Mouse (Mus musculus) central nervous system, embryonic 11.5 days (tissue): ENCODE measurements around the gene Thyn1. TPM values are rescaled to one million over a fixed set of nuclear protein-coding genes. Genes with fewer than 3 reads are reported as not detected.

Experiments
- polyA plus RNA-seq: library from polyadenylated mRNA; depleted of rRNA; stranded (reverse); fragments of >200 nt; gene quantifications from 2 replicates; pipeline ENCODE4 v1.2.3, GENCODE M21; 2012; rRNA removed

The Thyn1 gene
- 92.6 and 94.0 TPM in 2 replicates for polyA plus RNA-seq

GRCm38 (mm10) chr9:26999461-27000395 is at the start of gene Thyn1, which contains the start of gene Acad8:
TSS of gene Thyn1 (plus strand) at chr9:26999710.
TSS of gene Acad8 (minus strand) at chr9:26999566.

GRCm38 (mm10) chr9:27029828-27030762 is 30.6 kb downstream of the Thyn1 start, which contains the start of the genes Vps26b and Ncapd3:
TSS of gene Vps26b (minus strand) at chr9:27030065.
TSS of gene Ncapd3 (plus strand) at chr9:27030175.

Other genes with a start within 250 kb of the Thyn1 start
- gene Glb1l2, start 193.2 kb upstream of the Thyn1 start, polyA plus RNA-seq = 3.5 and 5.6 TPM in 2 replicates
- gene Glb1l3, start 138.8 kb upstream of the Thyn1 start, polyA plus RNA-seq = not detected in 2 replicates
- 0.04 and 0.11 TPM in 2 replicates for gene Gm1110, start 76.6 kb upstream of the Thyn1 start, polyA plus RNA-seq
- gene Acad8, start 144 bp upstream of the Thyn1 start, polyA plus RNA-seq = 43.7 and 48.6 TPM in 2 replicates
- 41.9 and 43.2 TPM in 2 replicates for gene Vps26b, start 30.4 kb downstream of the Thyn1 start, polyA plus RNA-seq
- gene Ncapd3, start 30.5 kb downstream of the Thyn1 start, polyA plus RNA-seq = 36.6 and 47.8 TPM in 2 replicates
- gene Jam3, start 155.7 kb downstream of the Thyn1 start, polyA plus RNA-seq = 116 and 120 TPM in 2 replicates